Mouse (Mus musculus): Measurements from ENCODE around the gene Prkaa1.

Prkaa1 gene

DNA sequence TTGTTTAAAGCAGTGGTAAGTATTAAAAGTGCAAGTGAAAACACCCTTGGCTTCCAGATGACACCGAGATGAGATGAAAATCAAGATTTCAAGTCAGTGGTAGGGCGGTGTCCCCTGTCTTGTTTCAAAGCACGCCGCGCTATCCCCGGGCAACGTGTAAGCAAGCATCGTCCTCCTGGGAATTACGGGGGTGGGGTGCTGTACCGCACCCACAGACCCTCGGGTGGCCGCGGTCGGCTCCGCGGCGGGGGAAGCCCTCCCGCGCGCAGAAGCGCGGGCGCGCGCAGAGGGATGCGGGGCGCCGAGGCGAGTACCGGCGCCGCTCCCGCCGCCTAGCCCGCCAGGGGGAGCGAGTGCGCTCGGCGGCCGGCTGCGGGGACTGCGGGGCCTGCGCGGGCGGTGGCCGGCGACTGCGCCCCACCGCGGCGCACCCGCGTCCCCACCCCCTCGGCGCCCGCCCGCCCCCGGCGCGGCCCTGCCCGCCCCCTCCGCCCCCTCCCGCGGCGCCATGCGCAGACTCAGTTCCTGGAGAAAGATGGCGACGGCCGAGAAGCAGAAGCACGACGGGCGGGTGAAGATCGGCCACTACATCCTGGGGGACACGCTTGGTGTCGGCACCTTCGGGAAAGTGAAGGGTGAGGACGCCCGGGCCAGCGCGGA, at the start of gene Prkaa1:
Gene Prkaa1, plus strand, starts transcription at position 501 of the 660 bp plus-strand sequence.
- DNase-seq (ENCODE audit: low spot score in 2 of 2) = peak; percentile 55 to 64

DNA sequence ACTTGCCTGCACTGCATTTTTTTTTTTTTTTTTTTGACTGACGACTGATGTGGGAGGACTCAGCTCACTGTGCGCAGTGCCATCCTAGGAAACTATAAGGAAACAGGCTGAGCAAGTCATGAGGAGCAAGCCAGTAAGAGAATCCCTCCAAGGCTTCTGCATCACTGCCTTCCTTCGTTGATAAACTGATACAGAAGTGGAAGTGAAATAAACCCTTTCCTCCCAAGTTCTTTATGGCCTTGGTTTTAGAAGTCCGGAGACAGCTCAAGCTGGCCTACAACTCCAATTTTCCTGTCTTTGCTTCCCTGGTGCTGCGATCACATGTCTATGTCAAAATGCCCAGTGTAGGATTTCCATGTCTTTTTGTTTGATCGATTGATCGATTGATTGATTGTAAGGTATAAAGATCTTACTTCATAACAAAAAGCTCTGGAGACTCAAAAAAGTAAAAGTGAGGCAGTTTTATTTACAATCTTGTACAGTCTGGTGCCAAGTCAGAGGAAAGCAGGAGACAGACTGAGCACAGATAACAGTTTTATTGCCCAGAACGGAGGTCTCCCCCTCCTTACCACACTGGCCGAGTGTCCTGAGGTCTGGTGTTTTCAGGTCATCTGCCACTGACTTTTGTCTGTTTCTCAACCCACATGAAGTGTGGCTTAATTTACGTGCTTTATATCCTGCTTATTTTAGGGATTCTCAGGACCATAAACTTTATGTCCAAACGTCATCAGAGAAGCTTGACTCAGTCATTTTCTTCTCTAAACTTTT, 47.9 kb upstream of the Prkaa1 start:
- no peak for DNase-seq (ENCODE audit: low spot score in 2 of 2)

DNA sequence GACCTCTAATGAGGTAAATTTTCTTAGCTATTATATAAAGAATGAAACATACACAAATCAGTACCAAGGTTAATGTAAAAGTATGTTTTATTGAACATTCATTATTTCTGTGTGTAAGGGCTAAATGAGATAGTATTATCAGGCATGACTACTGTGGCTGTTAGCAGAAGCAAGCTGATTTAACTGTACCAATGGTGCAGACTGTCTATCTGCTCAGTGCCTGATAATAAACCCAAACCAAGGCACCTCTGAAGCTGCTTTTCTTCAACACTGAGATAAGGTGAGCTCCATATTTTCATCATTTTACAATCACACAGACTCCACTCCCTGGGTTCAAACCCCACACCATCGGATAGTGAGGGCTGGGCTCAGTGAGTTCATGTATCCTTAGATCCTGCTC, 46.3 kb upstream of the Prkaa1 start:
- no peak for DNase-seq (ENCODE audit: low spot score in 2 of 2)

DNA sequence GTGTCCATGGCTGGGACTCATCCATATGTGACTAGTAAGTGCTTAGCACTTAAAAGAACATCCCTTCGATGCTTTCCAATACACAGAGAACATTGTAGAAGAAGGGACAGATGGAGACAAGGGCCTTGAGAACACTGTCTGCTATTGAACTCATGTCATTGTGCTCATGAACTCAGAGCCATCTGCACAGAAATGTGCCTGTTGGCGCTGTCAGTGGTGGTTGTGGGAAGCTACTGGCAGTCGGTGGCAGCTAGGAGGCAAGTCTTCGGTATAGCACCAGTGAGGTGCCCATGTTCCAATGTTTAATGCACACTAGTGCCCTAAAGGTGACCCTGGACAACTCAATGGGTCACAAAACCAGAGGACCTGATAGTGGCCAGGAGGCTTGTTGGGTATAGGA, 41.3 kb upstream of the Prkaa1 start:
- no peak for DNase-seq (ENCODE audit: low spot score in 2 of 2)

DNA sequence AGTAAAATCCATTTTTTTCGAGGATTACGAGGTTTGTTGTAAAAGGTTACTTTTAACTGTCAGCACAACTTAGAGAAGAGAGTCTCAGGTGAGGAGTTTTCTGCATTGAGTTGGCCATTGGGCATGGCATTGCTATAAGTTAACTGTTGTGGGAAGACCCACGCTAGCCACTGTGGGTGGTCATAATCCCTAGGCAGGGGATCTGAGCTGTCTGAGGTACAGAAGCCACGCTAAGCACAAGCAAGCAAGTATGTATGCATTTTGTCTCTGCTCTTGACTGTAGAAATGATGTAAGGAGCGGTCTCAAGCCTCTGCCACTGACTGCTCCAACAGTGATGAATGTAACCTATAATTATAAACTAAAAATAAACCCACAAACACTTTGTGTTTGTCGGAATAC, 37.8 kb upstream of the Prkaa1 start:
- DNase-seq (ENCODE audit: low spot score in 2 of 2) = no peak

DNA sequence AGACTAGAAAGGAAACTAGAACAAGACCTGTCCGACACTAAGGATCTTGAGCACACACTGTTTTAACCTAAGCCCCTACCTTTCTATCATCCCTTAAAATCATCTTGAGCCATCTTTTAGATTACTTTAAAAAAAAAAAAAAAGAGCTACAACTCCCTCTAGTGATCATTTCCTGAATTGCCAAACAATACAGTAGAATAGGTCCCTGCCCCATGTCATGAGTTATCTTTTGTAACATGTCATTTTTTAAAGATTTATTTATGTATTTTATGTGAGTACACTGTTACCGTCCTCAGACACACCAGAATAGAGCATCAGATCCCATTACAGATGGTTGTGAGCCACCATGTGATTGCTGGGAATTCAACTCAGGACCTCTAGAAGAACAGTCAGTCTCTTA, 37.4 kb upstream of the Prkaa1 start:
- DNase-seq (ENCODE audit: low spot score in 2 of 2) = no peak

DNA sequence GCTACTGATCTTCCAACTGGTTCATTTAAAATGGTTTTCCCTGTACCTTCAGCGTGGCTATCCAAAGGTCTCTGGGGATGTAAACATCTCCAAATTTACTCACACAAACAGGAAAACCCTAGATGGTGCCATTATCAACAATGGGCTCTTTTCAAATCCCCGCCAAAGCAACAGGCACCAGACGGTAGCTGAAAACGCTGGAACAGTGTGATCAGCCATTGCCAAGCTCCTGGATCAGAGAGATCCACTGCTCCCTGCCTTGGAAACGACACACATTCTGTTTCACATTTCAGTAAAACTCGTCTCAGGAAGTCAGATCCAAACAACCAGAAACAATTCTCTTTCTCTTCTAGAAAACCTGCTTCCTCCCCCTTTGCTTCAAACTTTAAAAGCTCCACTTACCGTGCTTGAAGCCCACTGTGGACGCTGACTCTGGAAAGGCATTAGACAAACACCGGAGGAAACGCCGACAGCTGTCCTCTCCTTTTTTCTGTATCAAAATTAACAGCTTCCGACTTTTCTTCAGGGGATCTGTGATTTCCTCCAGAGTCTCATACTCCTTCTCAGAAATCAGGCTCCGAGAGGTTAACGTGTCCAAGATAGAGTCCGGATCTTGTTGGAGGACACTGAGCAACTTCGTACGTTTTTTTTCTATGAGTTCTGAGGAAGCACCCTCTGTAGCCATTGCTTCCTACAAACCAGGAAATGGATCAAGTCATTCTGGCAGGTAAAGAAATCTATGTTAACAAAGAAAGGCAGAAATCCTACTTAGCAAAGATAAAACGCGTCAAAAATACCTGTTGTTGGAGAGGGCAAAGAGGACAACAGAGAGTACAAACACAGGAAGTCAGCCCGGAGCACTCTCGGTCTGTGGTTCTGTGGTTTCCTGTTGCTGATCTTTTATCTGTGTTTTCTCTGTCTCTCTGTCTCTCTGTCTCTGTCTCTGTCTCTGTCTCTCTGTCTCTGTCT, 35.7 kb upstream of the Prkaa1 start, which contains the start of gene Card6:
Gene Card6, minus strand, starts transcription at position 854 of the 969 bp plus-strand sequence.
- DNase-seq (ENCODE audit: low spot score in 2 of 2) = no peak

DNA sequence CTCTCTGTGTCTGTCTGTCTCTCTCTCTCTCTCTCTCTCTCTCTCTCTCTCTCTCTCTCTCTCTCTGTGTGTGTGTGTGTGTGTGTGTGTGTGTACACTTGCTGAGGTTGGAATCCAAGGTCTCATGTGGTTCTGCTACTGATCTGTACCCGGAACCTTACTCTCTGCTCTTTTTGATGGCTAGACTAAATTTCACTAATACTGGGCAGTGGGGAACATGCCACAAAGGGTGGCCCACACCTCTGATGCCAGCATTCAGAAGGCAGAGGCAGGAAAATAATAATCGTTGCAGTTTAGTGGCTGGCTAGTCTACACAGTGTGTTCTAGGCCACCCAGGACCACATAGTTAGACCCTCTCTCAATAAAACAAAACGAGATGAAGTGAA, 35.0 kb upstream of the Prkaa1 start:
- DNase-seq (ENCODE audit: low spot score in 2 of 2) = no peak

DNA sequence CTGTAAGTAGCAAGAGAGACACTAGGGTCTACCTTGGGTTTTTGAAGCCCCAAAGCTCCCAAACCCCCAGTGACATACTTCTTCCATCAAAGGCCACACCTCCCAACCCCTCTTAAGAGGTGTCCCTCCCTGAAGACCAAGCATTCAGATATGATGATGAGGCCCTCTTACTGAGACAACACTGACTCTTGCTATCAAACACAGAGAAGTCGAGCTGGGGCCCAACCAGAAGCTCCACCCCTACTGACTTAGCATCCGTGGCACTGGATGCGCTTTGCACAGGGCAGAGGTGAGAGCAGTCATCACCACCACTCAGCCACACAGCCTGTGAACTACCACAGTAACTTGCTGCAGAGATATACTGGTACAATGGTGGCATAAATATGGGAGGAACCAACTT, 31.0 kb upstream of the Prkaa1 start:
- no peak for DNase-seq (ENCODE audit: low spot score in 2 of 2)

DNA sequence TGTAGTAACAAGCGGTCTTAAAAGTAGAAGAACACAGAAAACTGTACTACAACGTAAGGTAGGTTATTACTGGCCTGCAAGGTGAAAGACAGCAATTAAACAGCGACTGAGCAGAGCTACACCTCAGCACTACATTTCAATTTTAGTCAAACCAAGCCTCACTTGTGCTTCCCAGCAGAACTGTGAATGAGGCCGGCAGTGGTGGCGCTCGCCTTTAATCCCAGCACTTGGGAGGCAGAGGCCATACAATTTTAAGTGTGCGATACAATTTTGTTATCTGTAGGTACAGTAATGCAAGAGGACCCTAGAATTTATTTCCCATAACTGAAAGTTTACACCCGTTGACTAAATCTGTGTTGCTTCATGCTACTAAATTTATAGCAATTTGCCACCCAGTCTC, 28.5 kb upstream of the Prkaa1 start:
- DNase-seq (ENCODE audit: low spot score in 2 of 2) = no peak

DNA sequence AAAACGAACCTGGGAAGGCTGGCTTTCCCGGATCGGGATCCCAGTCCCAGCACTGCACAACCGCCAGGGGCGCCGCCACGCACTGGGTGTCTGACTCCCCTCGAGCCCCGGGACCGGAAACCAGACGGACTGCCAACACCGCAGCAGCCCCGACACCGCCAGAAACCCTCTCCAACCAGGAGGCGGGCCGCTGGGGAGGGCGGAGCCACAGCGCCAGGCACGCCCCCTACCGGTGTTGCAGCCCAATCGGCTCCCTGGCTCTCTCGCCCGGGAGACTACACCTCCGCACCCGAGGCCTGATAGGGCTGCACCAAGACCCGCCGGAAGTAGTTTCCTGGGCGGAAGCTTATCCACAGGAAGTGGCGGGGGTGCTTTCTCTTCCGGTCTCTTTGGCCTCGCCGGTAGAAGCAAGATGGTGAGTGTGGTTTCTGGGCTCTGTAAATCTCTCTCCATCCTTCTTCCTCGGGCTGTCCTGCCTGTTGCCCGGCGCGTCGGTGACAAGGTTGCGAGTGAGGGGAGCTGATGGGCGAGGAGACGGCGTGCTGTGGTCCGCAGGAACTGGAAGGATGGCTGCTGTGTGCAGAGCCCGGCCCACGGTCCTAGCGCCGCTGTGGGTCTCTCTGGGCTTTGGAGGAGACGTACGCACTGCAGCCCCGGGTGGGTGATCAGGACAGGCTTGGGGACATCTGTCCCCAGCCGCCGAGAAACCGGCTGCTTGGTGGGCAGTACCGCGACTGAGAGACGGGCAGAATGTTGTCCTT, 27.2 kb upstream of the Prkaa1 start, which contains the start of gene Rpl37:
Gene Rpl37, plus strand, starts transcription at position 376 of the 761 bp plus-strand sequence.
- DNase-seq (ENCODE audit: low spot score in 2 of 2) = peak; percentile 99

DNA sequence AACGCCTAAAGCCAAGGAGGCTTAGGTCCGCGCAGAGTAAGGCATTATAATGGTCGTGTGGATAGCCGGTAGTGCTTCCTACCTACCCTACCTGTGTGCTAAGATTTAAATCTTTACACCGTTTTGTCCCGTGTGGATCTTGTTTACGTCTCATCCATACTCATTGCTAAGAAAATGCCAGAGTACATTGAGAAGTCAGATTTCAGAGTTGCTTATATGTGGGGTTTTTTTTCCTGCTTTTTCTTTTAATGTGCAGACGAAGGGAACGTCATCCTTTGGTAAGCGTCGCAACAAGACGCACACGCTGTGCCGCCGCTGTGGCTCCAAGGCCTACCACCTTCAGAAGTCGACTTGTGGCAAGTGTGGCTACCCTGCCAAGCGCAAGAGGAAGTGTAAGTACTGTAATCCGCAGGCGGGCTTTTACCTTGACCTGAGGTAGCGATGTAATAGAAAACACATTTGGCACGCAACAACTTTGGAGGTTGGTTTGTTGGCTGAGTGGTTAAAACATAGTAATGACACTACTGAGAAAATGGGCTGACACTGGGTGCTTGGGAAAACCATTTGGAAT, 26.5 kb upstream of the Prkaa1 start:
- DNase-seq (ENCODE audit: low spot score in 2 of 2) = no peak

DNA sequence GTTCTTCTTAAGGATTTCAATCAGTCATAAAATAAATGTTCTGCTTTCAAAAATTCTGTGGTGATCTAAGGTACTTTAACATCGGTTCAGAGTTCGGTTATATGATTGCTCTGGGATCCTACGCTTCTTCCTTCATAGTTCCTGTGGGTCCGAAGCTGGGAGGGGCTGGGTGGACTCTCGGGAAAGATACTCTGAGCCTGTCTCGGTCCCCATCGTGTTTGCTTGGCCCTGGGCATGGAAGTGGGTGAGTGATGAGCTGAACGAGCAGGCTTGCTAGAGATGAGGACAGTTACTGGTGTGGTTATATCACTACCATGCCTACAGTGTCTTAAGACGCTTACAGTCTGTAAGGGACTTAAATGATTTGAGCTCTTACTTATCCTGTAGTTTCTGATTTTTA, 25.0 kb upstream of the Prkaa1 start:
- DNase-seq (ENCODE audit: low spot score in 2 of 2) = no peak

DNA sequence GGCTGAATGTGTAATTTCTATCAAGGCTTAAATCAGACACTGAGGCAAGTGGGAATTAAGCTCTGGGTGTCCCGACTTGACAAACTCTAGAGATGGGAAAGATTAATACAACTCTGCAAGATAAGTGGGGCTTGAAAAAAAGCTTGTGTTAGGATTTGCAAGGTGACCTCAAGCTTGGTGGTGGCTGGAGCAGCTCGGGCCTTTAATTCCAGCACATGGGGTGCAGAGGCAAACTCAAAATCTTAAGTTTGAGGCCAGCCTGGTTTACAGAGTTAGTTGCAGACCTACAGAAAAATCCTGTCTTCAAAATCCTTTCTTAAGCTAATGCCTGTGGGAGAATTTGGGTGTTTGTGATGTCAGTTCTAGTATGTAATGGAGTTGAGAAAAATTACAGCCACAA, 24.5 kb upstream of the Prkaa1 start:
- no peak for DNase-seq (ENCODE audit: low spot score in 2 of 2)

DNA sequence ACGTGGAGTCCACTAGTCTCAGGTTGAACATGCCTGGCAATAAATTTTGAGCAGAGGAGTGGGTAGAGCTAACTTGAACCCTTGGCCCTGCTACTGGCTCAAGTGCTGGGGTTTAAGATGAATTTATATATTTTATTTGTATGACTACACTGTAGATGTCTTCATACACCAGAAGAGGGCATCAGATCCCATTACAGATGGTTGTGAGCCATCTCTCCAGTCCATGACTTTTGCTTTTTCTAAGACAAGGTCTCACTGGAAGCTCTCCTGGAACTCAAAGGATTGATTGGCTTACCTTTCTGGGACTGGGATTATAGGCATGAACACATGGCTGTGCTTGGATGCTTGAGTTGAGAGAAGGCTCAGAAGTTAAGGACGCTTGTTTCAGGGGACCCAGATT, 24.0 kb upstream of the Prkaa1 start:
- DNase-seq (ENCODE audit: low spot score in 2 of 2) = no peak

DNA sequence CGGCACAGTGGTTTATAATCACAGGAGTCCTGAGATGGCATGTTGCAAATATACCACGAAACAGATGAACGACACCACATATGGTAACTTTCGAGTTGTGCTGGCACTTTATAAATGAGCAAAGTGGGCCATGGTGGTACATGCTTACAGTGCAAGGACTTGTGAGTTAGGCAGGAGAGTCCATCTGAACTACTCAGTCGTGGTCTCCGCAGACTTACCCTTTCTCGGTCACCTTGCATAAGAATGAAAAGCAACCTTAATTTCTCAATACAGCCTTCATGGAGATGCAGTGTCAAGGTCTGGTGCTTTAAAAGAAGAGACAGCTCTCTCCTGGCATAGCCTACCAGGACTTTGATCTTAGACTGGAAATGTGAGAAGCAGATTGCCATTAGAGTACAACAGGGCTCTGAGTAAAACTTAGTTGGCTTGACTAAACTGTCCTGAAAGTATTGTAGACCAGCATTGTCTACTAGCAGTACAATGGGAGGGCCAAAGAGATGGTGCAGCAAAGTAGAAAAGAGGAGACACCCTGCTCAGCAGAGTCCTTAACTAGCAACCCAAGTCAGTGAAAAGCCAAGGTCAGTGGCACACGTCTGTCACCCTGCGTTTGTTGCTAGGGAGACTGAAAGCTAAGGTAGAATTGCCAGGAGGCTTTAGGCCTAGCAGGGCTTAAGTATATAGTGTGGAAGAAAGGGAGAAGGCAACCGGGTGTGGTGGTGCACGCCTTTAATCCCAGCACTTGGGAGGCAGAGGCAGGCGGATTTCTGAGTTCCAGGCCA, 21.9 kb upstream of the Prkaa1 start:
- DNase-seq (ENCODE audit: low spot score in 2 of 2) = no peak

DNA sequence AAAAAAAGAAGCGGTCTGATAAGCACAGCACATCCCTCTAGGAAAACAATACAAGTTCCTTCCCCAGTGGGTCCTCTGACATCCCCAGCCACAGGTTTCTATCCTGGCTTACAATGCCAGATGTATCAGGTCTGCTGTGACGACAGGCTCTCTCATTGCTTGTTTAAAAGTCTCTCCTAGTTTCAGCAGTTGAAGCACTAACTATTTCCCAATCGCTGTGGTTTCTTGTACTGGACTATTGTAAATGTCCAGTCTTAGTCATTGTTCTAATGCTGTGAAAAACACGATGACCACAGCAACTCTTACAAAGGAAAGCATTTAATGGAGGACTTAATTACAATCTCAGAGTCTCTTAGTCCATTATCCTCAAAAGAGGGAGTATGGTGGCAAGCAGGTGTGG, 17.2 kb upstream of the Prkaa1 start:
- DNase-seq (ENCODE audit: low spot score in 2 of 2) = no peak

DNA sequence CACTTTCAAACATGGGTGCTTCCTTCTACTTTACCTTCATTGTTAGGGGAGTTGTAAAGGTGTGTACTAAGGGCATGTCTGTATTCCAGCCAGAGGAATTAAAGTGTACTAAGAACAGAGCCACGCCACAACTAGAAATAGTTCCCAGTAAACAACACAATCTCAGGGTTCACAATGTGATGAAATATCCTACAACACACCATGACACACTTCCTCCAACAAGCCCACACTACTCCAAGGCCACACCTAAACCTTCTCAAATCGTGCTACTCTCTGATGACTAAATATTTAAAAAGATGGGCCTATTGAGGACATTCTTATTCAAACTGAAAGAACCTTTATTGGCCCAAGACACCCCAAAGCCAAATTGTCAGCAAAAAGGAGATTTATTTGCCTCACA, 16.2 kb upstream of the Prkaa1 start:
- DNase-seq (ENCODE audit: low spot score in 2 of 2) = no peak

DNA sequence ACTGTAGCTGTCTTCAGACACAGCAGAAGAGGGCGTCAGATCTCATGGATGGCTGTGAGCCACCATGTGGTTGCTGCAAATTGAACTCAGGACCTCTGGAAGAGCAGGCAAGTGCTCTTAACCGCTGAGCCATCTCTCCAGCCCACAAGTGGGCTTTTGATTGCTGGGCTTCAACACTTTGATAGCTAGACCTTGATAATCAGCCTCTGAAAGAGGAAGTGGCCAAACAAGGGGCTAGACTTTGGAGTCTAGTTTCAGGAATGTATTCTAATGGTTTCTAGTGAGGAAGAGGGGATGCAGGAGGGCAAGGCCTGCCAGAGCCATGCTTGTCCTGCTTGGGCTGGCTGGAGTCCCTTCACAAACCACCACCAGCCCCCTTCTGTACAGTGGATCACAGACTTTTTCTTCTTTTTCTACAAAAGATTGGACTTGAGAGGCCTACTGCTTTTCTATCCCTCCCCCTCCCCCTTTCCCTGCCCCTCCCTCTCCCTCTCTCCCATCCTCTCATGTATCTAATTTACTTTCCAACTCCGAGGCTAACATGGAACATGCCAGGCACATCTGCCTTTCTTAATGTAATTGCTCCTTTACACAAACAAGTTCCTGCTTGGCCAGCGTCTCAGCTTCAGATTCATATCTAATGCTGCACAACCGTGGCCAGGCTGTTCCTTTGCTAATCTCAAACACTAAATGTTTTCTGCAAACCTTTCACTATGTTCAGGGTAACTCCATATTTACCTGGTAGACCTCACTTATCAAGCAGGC, 15.3 kb upstream of the Prkaa1 start:
- DNase-seq (ENCODE audit: low spot score in 2 of 2) = no peak

All from frontal cortex, postnatal 36 days (tissue).